Mouse (Mus musculus) mouse embryonic stem cell (cell line): Measurements from ENCODE around the gene Cldn20.

Experiments used
- in situ Hi-C, 2 experiments: fragments of 300-500 bp; cut with MboI; formaldehyde crosslinking; loops; 1 replicate in 1 of 2; 3 replicates in 1 of 2; pipeline ENCODE4 v1.14.3; 2019 to 2020; ENCODE audit warnings: low sequenced_read_pairs in 2 of 2, low pct_unique_long_range_greater_than_20kb in 1 of 2, mixed read lengths in 1 of 2; ENCODE audit not compliant: unreplicated experiment in 1 of 2

The Cldn20 gene

DNA sequence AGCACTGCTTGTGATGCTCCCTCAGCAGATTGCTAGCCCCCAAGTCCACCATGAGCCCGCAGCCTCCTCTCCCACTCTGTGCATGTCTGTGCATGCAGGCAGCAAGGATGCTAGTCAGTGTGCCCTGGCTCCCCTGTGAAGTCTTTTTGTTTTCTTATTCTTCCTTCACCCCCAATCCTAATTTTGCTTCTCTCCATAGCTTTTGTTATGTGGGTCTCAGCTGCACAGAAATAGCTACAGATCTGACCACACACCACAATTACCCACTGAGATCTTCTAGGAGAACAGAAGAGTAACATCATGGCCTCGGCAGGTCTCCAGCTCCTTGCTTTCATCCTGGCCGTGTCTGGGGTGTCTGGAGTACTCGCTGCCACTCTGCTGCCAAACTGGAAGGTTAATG, at the start of gene Cldn20:
TSS of gene Cldn20 (plus strand) at position 301 of the 400 bp plus-strand sequence.
- in situ Hi-C loops: no loop called here

DNA sequence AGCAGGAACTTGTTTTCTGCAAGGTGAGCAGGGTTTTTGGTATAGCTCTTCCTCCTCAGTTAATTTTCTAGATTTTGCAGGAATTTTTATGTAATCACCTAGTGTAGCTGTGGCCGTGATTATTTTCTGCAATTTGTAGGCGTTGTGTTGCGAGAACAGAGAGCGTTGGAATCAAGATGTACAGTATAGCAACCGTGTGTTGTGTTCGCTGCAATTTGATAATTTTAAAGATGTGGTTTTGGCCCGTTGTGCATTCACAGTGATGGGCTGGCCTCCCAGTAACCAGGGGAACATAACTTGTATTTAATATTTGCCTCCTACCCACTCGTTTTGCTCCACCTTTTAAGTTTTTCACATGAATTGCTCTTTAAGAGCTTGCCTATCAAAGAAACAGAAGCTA, 49.3 kb upstream of the Cldn20 start:
- in situ Hi-C loops: no loop called here

DNA sequence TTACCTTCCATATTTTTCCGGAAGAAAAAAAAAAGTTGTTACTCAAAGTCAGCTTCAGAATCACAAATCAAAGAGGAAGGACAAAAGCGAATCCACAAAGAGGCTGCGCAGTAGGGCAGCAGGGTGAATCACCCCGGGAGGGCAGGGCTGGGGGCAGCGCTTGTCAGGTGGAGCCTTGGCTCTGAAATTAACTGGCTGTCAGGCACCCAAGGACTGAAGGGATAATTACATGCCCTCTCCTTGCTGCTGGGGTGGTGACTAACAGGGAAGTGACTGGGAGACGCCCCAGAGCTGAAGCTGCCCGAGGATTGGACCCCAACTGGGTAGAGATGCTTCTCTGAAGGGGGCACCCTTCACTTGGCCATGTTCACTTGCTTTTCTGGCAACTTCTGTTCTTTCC, 46.5 kb upstream of the Cldn20 start:
- in situ Hi-C loops: no loop called here

DNA sequence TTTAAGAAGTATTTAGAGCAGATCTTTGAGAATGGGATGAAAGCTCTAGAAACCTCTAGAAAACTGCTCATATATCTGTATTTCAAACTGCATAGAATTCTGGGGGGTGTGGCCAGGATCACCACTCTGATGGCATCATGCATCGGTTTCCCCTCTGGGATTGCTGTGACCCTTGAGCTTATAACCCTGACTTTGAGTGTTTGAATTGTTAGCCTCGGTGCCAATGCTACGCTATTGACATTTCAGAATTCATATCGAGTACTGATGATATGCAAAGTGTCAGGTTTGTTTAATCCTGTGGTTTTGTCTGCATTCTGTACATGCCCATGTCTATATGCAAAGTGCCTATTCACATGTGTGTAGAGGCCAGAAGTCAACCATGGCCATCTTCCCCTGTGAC, 45.1 kb upstream of the Cldn20 start:
- in situ Hi-C loops: no loop called here

DNA sequence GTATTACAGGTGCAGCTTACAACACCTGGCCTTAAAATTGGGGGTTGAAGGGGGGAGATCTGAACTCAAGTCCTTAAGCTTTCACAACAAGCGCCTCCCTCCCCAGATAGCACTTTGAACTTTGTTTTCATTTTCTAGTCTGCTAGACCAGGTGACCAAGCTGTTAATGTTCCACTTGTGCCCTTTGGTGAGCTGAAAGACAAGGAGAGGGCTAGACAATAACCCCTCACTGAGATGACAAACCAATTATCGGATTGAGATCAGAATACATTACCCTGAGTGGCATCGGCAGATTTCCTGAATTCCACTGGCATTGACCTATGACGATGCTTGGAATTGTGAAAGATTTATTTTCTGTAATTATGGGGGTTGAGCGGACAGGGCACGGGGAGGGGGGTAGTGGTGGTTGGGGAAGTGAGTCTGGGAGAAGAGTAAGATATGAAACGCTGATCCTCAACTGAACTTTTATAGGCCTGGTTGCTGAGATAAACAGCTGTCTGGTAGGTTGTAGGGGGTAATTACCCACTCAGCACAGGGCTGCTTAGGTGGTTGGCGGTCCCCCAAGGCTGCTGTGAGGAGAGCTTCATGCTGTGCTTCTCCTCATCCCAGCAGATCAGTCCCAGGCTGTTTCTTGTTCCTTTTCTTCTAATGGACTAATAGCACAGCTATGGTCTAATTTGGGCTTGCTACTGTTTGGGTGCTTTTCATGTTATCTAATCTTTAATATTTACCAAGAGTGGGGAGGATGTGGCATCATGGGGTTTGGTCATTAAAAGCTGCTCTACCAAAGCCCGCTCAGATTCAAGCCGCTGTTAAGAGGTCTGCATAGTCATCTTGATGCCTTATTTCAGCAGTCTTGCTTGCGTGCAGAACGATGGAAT, 44.4 kb upstream of the Cldn20 start:
- in situ Hi-C loops: no loop called here

DNA sequence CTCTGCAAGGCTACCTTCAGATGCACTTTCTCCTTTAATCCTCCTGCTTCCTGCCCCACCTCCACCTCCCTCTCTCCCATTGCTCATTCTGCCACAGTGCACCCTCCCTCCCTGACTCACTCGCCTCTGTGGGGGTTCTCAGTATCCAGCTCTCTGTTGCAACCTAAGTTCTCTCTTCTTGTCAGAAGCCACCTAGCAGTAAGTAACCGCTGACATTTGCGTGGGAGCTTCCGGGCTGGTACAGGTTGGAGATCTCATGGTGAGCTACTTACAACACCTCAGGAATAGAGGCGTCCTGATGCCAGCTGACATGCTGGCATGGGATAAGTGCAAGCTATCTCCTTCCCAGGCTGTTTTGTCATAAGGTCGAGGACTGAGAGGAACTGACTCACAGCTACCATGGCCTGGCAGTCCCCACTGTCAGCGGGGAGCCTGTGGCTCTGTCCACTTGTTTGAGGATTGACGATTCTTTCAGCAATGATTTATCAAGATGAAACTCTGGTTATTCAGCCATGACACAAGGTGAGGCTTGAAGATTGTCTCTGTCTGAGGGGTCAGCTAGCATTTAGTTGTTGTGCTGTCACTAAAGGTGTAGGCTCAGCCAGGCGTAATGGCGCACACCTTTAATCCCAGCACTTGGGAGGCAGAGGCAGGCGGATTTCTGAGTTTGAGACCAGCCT, 42.0 kb upstream of the Cldn20 start:
- in situ Hi-C loops: no loop called here

DNA sequence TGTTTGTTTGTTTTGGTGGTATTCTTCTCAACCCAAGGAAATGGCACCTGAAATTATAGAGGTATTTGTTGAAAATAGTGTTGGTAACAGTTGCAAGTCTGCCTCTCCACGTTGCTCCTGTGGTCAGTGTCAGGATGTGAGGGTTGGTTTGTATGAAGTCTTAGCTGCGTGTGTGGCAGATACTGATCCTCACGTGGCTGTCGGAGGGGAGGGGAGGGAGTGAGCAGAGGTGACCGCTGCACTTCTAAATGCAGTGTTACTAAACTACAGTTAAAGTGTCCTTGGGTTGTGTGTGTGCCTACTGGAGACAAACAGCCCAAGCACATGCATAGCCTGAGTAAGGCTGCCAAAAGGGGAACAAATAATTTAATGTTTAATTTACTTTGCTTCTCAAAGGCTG, 41.3 kb upstream of the Cldn20 start:
- in situ Hi-C loops: no loop called here

DNA sequence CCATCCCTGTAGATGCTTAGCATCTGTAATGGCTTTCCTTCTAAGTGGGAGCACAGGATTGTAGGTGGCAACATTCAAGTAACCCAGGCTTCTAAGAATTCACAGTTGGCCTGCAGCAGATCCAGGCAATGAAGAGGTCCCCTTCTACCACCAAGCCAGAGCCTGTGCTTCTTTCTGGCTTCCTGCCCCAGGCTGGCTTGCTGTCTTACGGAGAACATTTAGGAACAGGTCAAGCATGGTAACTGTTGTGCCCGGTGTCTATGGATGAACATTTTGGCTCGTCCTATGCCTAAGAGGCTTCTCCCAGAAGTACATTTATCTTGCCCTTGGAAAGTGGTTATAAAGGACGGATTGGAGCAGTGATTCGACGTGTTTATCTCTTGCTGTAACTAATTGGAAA, 40.7 kb upstream of the Cldn20 start:
- in situ Hi-C loops: no loop called here

DNA sequence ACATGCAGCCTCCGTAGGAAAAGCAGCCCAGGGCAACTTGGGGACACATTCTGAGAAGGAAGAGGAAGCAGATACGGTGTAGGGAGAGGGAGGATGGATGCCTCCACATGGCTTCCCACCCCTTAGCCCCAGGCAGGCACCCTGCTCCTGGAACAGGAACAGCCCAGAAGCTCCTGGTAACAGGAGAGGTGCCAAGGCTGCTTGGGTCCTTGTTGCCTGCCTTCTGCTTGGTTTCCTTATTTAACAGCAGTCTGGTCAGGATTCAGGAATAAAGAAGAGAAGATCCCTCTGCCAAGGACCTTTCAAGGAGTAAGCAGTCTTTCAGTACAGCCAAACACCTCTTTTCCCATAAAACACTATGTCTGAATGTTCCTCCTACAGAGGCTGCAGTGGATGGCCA, 36.8 kb upstream of the Cldn20 start:
- in situ Hi-C loops: no loop called here

DNA sequence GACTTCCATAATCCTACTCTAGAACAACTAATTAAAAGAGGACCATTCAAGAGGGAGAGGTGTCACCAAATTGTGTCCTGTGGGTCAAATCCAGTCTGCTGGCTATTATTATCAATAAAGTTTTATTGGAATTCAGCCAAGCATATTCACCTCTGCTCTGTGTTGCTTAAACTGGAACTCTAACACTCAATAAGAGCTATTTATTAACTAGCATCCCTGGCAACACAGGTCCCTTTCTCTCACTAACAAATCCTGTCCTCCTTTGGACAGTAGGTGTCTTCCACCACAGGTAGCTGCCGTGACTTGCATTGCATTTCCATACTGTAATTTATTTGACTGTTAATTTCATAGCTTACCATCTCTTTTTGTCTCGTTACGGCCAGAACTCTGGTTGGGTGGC, 36.3 kb upstream of the Cldn20 start:
- in situ Hi-C loops: no loop called here

DNA sequence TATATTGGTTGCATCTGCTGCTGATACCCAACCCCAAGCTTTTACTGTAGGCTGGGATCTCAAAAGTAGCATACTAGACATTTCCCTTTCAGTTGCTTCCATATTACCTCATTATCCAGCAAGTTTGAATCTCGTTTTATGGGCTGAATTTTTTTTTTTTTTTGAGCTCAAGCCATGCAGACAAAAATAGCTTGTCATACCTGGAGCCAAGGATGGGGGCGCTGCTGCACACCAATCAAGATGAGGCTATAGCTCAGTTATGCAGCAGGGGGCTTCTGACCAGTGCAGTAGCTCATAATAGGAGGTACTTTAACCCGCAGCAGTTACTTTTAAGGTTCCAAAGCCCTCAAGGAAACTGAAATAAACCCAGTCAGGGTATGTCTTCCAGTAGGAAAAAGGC, 34.3 kb upstream of the Cldn20 start:
- in situ Hi-C loops: no loop called here

DNA sequence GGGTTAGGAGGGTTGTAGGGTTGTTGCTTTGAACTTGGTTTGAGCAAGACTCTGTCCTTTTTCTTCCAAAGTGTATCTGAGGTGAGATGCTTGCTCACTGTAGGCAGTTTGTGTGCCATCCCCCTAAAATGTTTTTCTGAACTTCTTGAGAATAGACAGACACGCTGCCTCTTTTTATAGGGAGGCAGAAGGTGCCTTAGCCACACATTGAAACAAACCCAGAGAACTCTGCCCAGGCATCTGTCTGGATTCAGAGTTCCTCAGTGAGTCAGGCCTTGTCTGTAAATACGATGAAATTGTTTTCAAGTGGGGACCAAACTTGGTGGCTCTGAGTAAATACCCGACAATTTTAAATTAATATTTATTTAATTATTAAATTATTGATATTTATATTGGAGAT, 33.8 kb upstream of the Cldn20 start:
- in situ Hi-C loops: no loop called here

DNA sequence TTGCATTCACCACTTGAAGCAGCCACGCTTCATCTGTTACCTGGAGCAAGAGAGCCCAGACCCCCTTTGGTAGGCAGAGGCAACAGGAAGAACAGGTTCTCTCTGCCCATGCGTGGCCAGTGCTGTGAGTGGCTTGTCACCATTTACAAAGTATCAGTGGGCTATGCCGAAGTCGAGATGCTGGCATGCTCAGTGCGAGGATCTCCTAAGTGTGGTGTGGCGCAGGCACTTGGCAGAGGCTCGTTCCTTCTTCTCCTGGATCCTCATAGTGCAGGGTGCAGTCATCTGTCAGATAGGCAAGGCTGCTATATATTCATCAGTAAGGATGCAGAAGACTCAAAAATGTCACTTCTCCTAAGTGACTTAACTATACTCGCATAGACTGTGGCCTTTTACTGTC, 32.9 kb upstream of the Cldn20 start:
- in situ Hi-C loops: no loop called here

DNA sequence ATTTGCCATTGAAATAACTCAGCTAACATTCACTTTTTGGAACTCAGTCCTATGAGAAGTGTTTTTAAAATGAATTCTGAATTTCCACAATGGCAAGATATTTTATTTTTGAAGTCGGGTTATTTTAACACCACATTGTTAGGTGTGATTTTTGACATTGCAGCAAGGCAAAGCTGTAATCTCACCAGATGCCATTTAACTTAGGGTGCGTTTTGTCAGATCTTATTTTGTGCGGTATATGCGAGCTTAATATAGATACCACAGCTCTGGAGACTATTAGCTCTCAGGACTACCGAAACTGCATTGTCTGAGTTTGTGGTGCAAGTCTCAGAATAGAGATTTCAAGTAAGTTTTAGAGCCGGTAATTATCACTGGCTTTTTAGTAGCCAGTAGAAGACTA, 32.3 kb upstream of the Cldn20 start:
- in situ Hi-C loops: loop anchor here in 1 of 2 experiments (5.0 kb wide), 1 partner anchor 48 kb away; no protein-coding TSS in a partner anchor

DNA sequence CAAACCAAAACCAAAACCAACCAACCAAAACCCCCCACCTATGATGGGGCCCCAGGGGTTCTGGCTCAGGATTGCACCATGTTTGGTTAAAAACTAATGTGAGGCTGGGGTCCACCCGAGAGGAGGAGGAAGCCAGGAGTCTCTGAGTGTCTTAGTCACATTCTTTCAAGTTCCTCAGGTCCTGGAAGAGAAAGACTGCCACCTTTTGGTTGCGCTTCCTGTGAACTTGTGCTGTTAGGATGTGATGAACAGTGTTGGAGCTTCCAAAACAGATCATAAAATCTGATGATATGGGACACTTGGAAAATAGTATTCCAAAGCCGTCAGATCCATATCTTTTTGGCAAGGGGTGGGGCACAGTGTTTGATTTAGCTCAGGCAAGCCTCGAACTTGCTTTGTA, 31.4 kb upstream of the Cldn20 start:
- in situ Hi-C loops: loop anchor here in 1 of 2 experiments (5.0 kb wide), 1 partner anchor 49 kb away; no protein-coding TSS in a partner anchor

DNA sequence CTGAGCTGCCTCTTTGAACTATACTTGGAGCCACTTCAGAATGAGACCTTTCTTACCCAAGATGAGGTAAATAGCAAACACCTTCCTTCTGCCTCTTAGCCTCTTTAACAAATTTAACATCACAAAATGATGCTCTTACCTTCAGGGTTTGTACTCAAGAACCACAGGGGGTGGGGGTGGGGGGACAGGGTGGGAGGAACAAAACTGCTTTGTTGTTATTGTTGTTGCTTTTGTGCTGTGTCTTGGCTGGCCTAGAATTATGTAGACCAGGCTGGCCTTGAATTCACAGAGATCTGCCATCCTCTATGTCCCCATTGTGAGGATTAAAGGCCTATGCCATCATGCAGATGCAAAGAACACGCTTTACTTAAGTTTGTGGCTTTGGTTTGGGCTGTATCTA, 26.6 kb upstream of the Cldn20 start:
- in situ Hi-C loops: no loop called here

DNA sequence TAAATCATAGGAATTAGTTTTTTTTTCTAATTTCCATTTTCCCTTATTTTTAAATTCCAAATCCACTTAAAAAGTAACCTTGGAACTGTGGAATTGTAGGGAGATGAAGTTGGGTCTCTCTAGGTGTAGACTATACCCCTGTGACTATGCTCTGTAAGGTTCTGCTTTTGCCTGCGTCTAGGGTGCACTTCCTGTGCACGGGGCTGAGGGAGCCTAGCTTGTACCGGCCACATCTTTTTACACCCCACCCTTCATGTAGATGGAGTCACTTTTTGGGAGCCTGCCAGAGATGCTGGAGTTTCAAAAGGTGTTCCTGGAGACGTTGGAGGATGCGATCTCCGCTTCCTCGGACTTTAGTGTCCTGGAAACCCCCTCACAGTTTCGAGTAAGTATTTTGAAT, 25.8 kb upstream of the Cldn20 start:
- in situ Hi-C loops: no loop called here

DNA sequence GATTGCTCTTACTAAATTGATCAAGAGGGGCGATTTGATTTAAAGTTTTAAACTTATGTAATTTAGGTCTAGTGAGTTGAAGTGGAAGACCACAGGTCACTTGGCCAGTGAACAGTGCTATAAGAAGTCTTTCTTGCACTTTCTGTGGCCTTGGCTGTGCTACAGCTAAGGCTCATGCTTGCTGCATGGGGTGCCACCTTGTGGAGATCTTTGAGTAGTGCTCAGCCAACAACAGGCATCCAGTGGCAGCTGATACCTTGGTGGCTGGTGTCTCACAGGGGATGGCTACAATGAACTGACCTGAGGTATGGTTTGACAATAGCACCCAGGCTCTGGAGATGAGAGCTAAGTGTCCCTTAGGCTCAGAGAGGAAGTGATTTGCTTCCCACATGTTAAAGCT, 22.5 kb upstream of the Cldn20 start:
- in situ Hi-C loops: no loop called here

DNA sequence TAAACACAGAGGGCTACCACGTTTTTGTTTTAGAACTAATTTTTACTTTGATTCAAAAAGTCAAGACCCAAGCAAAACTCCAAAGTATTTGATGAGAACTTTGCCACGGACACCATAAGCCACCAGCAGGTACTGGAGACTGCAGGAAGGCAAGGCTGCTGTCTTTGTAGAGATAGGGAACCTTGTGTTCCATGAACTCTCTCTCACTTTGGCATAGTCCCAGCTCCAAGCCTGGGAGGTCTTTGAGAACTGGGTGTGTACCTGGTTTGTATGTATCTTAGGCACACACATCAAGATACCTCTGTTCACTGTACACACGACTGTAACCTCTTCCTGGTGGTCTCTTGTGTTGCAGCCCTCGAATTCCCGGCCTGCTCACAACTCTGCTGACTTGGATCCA, 18.0 kb upstream of the Cldn20 start:
- in situ Hi-C loops: no loop called here

DNA sequence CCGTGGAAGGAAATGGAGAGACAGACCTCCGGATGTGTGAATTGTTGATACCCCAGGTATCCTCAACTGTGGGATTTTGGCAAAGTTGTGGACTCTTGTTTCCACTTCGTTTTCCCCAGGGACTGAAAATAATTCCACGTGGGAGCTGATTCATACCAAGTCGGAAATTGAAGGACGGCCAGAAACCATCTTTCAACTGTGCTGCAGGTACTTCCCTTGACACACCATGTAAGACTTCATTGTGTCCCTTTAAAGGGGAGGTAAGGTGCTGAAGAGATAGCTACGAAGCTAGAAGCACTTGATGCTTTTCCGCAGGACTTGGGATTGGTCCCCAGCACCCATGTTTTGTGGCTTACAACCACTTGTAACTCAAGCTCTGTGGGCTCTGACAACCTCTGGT, 16.5 kb upstream of the Cldn20 start:
- in situ Hi-C loops: no loop called here
